Mouse (Mus musculus): ENCODE measurements around the gene Guca1a.

- TF ChIP-seq CTCF (IDR thresholded peaks at IDR 0.05; ENCODE audit: low read depth): no peak
- no peak for TF ChIP-seq EP300 (IDR thresholded peaks at IDR 0.05; ENCODE audit: low read depth)
Measured at GRCm38 (mm10) chr17:47441296-47442051, 41.1 kb upstream of the Guca1a start.
